9 mouse cellular contexts compared by ENCODE assay signal in genomic region chr11:115374695-115375425, GRCm38 (mm10). TPM values are rescaled to one million over a fixed set of nuclear protein-coding genes. Genes with fewer than 3 reads are reported as not detected.
DNase-seq lines count a peak whose midpoint lies in the region; ATAC-seq and TF ChIP-seq lines count a peak whose summit lies in the region.
"Had no signal": no experiment of that assay in that cellular context is flagged by ENCODE, and none has a peak within 500 bp of the region (broad histone marks: within the 10 kb centered on the region; RNA-seq: fewer than 3 reads in every experiment).

No protein-coding gene starts in this region.

- no peak overlapping the region for H3K27ac ChIP-seq in lung, embryonic 14.5 days (ENCODE audit: low read depth)
- no peak overlapping the region for H3K27ac ChIP-seq in forebrain, embryonic 16.5 days (ENCODE audit: low read length)

- peak overlapping the region; percentile 64 for H3K4me2 ChIP-seq in lung, embryonic 14.5 days
- peak overlapping the region; percentile 81 for H3K4me2 ChIP-seq in forebrain, embryonic 16.5 days (ENCODE audit: low read length)

- ATAC-seq in lung, embryonic 14.5 days (ENCODE audit: insufficient read depth): no peak; the same call in 1 of the 2 replicates
- ATAC-seq in forebrain, embryonic 16.5 days: no peak

- TF ChIP-seq CTCF in lung, embryonic 14.5 days (IDR thresholded peaks at IDR 0.05; ENCODE audit: low read depth): no peak

- H3K4me3 ChIP-seq in lung, embryonic 14.5 days (ENCODE audit: low read depth, low read length): no peak overlapping the region; the same call in 1 of the 2 replicates
- H3K4me3 ChIP-seq in forebrain, embryonic 16.5 days (replicated peaks; ENCODE audit: low read length): peak overlapping the region; percentile 54

- H3K9me3 ChIP-seq in lung, embryonic 14.5 days (ENCODE audit: low read depth, low read length): no peaks in the 10 kb centered on the region
- H3K9me3 ChIP-seq in forebrain, embryonic 16.5 days (ENCODE audit: control insufficient read depth, low read length): no peaks in the 10 kb centered on the region

- WGBS in lung, embryonic 14.5 days: 60% methylated on average over 12 of the region's 12 CpGs
- WGBS in forebrain, embryonic 16.5 days: 59% methylated on average over 12 of the region's 12 CpGs

- H3K27me3 ChIP-seq in lung, embryonic 14.5 days (ENCODE audit: insufficient read depth, low read length): peaks cover 23% of the 10 kb centered on the region
- H3K27me3 ChIP-seq in forebrain, embryonic 16.5 days (replicated peaks; ENCODE audit: control insufficient read depth, insufficient read depth, low read length): no peaks in the 10 kb centered on the region

- no peak overlapping the region for H3K9ac ChIP-seq in lung, embryonic 14.5 days
- peak overlapping the region; percentile 74; the same call in 1 of the 2 replicates for H3K9ac ChIP-seq in forebrain, embryonic 16.5 days (replicated peaks; ENCODE audit: low read depth, low read length)

- H3K4me1 ChIP-seq in lung, embryonic 14.5 days (ENCODE audit: insufficient read depth): peaks cover 5% of the 10 kb centered on the region; the same call in 1 of the 2 replicates
- peaks cover 16% of the 10 kb centered on the region for H3K4me1 ChIP-seq in forebrain, embryonic 16.5 days (replicated peaks; ENCODE audit: control insufficient read depth, insufficient read depth, low read length)

- DNase-seq in lung, embryonic 14.5 days: no peak
- DNase-seq in lung, postnatal 36 days: no peak
- DNase-seq in layer of hippocampus, postnatal 14 days (ENCODE audit: low spot score in 2 of 2): peak; percentile 58 to 63
- peak; percentile 55 to 56 for DNase-seq in right cerebral cortex, adult 2 months (ENCODE audit: low spot score in 2 of 2)
- no peak for DNase-seq in spleen, adult 18-20 months
- DNase-seq in Muller cell, postnatal 12 days (ENCODE audit: inconsistent ontology term): no peak
- DNase-seq in adrenal gland, postnatal 10 days: no peak

- H3K36me3 ChIP-seq in lung, embryonic 14.5 days (ENCODE audit: insufficient read depth): no peaks in the 10 kb centered on the region
- no peaks in the 10 kb centered on the region for H3K36me3 ChIP-seq in forebrain, embryonic 16.5 days (ENCODE audit: control insufficient read depth, insufficient read depth)

RNA-seq across cellular contexts. Expression of gene Cdr2l, which starts 6.9 kb away (rescaled TPM):
- 17.7 and 19.8 TPM in 2 replicates for polyA plus RNA-seq in lung, embryonic 14.5 days (2014; fragmentation: Nextera tagmentation; extraction: Ambion mirVana)
- 16.8 and 18.3 TPM in 2 replicates for polyA plus RNA-seq in forebrain, embryonic 16.5 days (2015; fragmentation: Nextera tagmentation; extraction: Ambion mirVana)
- total RNA-seq in layer of hippocampus, postnatal 14 days (2021): 10 to 100 TPM; 18.6 to 21.3 TPM
- total RNA-seq in adrenal gland, postnatal 10 days (2021): 10 to 100 TPM; 30.7 to 43.9 TPM

RNA-seq across cellular contexts. Expression of gene Hid1, which starts 7.3 kb away (rescaled TPM):
- 7.4 and 9.2 TPM in 2 replicates for polyA plus RNA-seq in lung, embryonic 14.5 days (2014; fragmentation: Nextera tagmentation; extraction: Ambion mirVana)
- polyA plus RNA-seq in forebrain, embryonic 16.5 days (2015; fragmentation: Nextera tagmentation; extraction: Ambion mirVana): 46.6 and 58.2 TPM in 2 replicates
- total RNA-seq in layer of hippocampus, postnatal 14 days (2021): 10 to 100 TPM; 90.0 to 94.3 TPM
- total RNA-seq in adrenal gland, postnatal 10 days (2021): 10 to 100 TPM; 18.7 to 19.8 TPM

RNA-seq across cellular contexts. Expression of gene Mrpl58, which starts 28.7 kb away (rescaled TPM):
- polyA plus RNA-seq in lung, embryonic 14.5 days (2014; fragmentation: Nextera tagmentation; extraction: Ambion mirVana): 230 and 242 TPM in 2 replicates
- polyA plus RNA-seq in forebrain, embryonic 16.5 days (2015; fragmentation: Nextera tagmentation; extraction: Ambion mirVana): 158 and 176 TPM in 2 replicates
- total RNA-seq in layer of hippocampus, postnatal 14 days (2021): 10 to 100 TPM; 95.7 to 96.6 TPM
- 100 to 1,000 TPM; 147 to 163 TPM for total RNA-seq in adrenal gland, postnatal 10 days (2021)

RNA-seq across cellular contexts. Expression of gene Otop3, which starts 40.3 kb away (rescaled TPM):
- 0.12 TPM in 1 of 2 replicates, not detected in the other for polyA plus RNA-seq in lung, embryonic 14.5 days (2014; fragmentation: Nextera tagmentation; extraction: Ambion mirVana)
- 0.37 TPM in 1 of 2 replicates, not detected in the other for polyA plus RNA-seq in forebrain, embryonic 16.5 days (2015; fragmentation: Nextera tagmentation; extraction: Ambion mirVana)
- under 1 TPM; 0.14 to 0.17 TPM for total RNA-seq in layer of hippocampus, postnatal 14 days (2021)
- total RNA-seq in adrenal gland, postnatal 10 days (2021): under 1 TPM in 1 of 2 experiments, not detected in 1; 0.12 TPM
- total RNA-seq: adrenal gland, adult 18-20 months had no signal

RNA-seq across cellular contexts. Expression of gene Atp5h, which starts 44.9 kb away (rescaled TPM):
- 817 and 850 TPM in 2 replicates for polyA plus RNA-seq in lung, embryonic 14.5 days (2014; fragmentation: Nextera tagmentation; extraction: Ambion mirVana)
- 641 and 688 TPM in 2 replicates for polyA plus RNA-seq in forebrain, embryonic 16.5 days (2015; fragmentation: Nextera tagmentation; extraction: Ambion mirVana)
- 100 to 1,000 TPM; 440 to 460 TPM for total RNA-seq in layer of hippocampus, postnatal 14 days (2021)
- total RNA-seq in adrenal gland, postnatal 10 days (2021): 1,000 to 10,000 TPM in 1 of 2 experiments, 100 to 1,000 TPM in 1; 968 to 1,066 TPM

Comparison
In these comparisons a context has a peak if more than half of its experiments do, and no peak if none do; other contexts are left out.
1. DNase-seq: peak in layer of hippocampus, postnatal 14 days (2 of 2) and right cerebral cortex, adult 2 months (2 of 2); none in lung, embryonic 14.5 days (single experiment), lung, postnatal 36 days (single experiment), spleen, adult 18-20 months (0 of 2), Muller cell, postnatal 12 days (single experiment) and adrenal gland, postnatal 10 days (single experiment).
2. RNA of gene Hid1, which starts 7.3 kb away (total RNA-seq): 90.0 to 94.3 TPM in layer of hippocampus, postnatal 14 days; 18.7 to 19.8 TPM in adrenal gland, postnatal 10 days; every median in the first group is over 4 times any median in the second.